36 mouse cellular contexts compared by ENCODE assay signal in the genomic region with DNA sequence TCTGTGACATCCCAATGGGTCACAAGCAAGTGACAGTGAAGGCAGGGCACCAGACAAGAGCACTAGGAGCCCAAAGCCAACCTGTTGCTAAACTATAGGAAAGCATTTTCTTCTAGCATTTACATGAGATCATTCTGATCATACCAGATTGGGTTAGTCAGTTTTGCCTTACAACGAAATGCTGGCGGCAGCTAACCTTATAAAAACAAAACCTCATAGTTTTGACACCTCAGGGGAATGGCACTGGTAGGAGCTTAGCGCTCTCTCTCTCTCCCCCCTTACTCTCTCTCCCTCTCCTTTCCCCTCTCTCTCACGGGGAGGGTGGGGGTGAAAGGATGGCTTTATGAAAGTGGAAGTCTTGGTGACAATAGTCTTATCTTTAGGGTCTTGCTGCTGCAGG.
"Had no signal": no experiment of that assay in that cellular context is flagged by ENCODE, and none has a peak within 500 bp of the region (broad histone marks: within the 10 kb centered on the region; RNA-seq: fewer than 3 reads in every experiment).

No protein-coding gene starts in this region.

- H3K9me3 ChIP-seq: heart, embryonic 10.5 days; heart, embryonic 12.5 days; heart, embryonic 13.5 days; heart, embryonic 15.5 days; hindbrain, embryonic 10.5 days; hindbrain, embryonic 12.5 days; hindbrain, embryonic 13.5 days; hindbrain, embryonic 15.5 days; intestine, embryonic 15.5 days; kidney, embryonic 15.5 days had no signal

- DNase-seq: heart, postnatal 10 days; heart, postnatal 14 days; heart, postnatal 36 days; heart, postnatal 4 days; kidney, adult 11 months; kidney, adult 18-20 months; kidney, adult 2 months; kidney, adult 8-10 months; kidney, adult 9 months; kidney, postnatal 10 days; kidney, postnatal 14 days; kidney, postnatal 25 days; kidney, postnatal 36 days; kidney, postnatal 4 days; layer of hippocampus, adult 9-11 months; layer of hippocampus, postnatal 36 days had no signal

- H3K27me3 ChIP-seq: heart, embryonic 13.5 days; heart, embryonic 15.5 days; hindbrain, embryonic 12.5 days; hindbrain, embryonic 13.5 days; hindbrain, embryonic 15.5 days; intestine, embryonic 15.5 days; kidney, embryonic 15.5 days had no signal

- H3K36me3 ChIP-seq: heart, embryonic 10.5 days; heart, embryonic 12.5 days; heart, embryonic 13.5 days; heart, embryonic 15.5 days; hindbrain, embryonic 10.5 days; hindbrain, embryonic 12.5 days; hindbrain, embryonic 13.5 days; hindbrain, embryonic 15.5 days; intestine, embryonic 15.5 days; kidney, embryonic 15.5 days had no signal

- H3K4me2 ChIP-seq: heart, embryonic 11.5 days; heart, embryonic 12.5 days; heart, embryonic 13.5 days; heart, embryonic 15.5 days; hindbrain, embryonic 12.5 days; hindbrain, embryonic 13.5 days; hindbrain, embryonic 14.5 days; hindbrain, embryonic 15.5 days; intestine, embryonic 15.5 days; kidney, embryonic 15.5 days had no signal

- ATAC-seq: hindbrain, embryonic 16.5 days; hindbrain, postnatal 0 days; inflammation-experienced regulatory T-cells, adult 6 months; intestine, embryonic 16.5 days; intestine, postnatal 0 days had no signal

- H3K27ac ChIP-seq: heart, embryonic 10.5 days; heart, embryonic 13.5 days; heart, embryonic 15.5 days; hindbrain, embryonic 10.5 days; hindbrain, embryonic 12.5 days; hindbrain, embryonic 13.5 days; hindbrain, embryonic 14.5 days; hindbrain, embryonic 15.5 days; hindbrain, postnatal 0 days; intestine, embryonic 15.5 days; kidney, embryonic 15.5 days; kidney, postnatal 0 days; layer of hippocampus, adult 2 months; left cerebral cortex, adult 2 months had no signal

- H3K9ac ChIP-seq: heart, embryonic 12.5 days; heart, embryonic 13.5 days; heart, embryonic 15.5 days; hindbrain, embryonic 12.5 days; hindbrain, embryonic 13.5 days; hindbrain, embryonic 14.5 days; hindbrain, embryonic 15.5 days; intestine, embryonic 15.5 days; kidney, embryonic 15.5 days had no signal

- H3K4me3 ChIP-seq: heart, embryonic 10.5 days; heart, embryonic 12.5 days; heart, embryonic 13.5 days; heart, embryonic 15.5 days; hindbrain, embryonic 10.5 days; hindbrain, embryonic 12.5 days; hindbrain, embryonic 13.5 days; hindbrain, embryonic 15.5 days; intestine, embryonic 15.5 days; kidney, embryonic 15.5 days; layer of hippocampus, adult 2 months; left cerebral cortex, adult 2 months had no signal

- H3K4me1 ChIP-seq: intestine, embryonic 15.5 days had no signal
